Mouse (Mus musculus) lung, embryonic 14.5 days (tissue): ENCODE measurements around the gene Bahcc1. TPM values are rescaled to one million over a fixed set of nuclear protein-coding genes. Genes with fewer than 3 reads are reported as not detected.

Experiments used
- ATAC-seq: fragments of 200-750 bp; cut with Nextera tagmentation; 2 replicates; pipeline ENCODE4 v1.8.0; 2017; ENCODE audit warnings: mild to moderate bottlenecking, moderate TSS enrichment, moderate library complexity; ENCODE audit not compliant: insufficient read depth
- DNase-seq: peaks from one replicate; pipeline ENCODE4 v3.0.0-alpha.2; 2015
- H3K27ac ChIP-seq: fragments of 300-500 bp; sonication (generic); 2 replicates; pipeline ENCODE4 v1.5.1; 2014; ENCODE audit warnings: low read depth, mild to moderate bottlenecking, moderate library complexity
- H3K27me3 ChIP-seq: fragments of 300-500 bp; sonication (generic); 2 replicates; pipeline ENCODE4 v1.6.1; 2014; ENCODE audit warnings: low read length, control low read depth; ENCODE audit not compliant: insufficient read depth
- H3K36me3 ChIP-seq: fragments of 300-500 bp; sonication (generic); 2 replicates; pipeline ENCODE4 v1.6.1; 2014; ENCODE audit warnings: control low read depth; ENCODE audit not compliant: insufficient read depth
- H3K4me1 ChIP-seq: fragments of 300-500 bp; sonication (generic); 2 replicates; pipeline ENCODE4 v1.6.1; 2014; ENCODE audit warnings: antibody characterized with exemption, control low read depth; ENCODE audit not compliant: insufficient read depth
- H3K4me2 ChIP-seq: fragments of 300-500 bp; sonication (generic); 2 replicates; pipeline ENCODE4 v1.6.1; 2014; ENCODE audit warnings: mild to moderate bottlenecking
- H3K4me3 ChIP-seq: fragments of 300-500 bp; sonication (generic); 2 replicates; pipeline ENCODE4 v1.5.1; 2014; ENCODE audit warnings: low read depth, low read length
- H3K9ac ChIP-seq: fragments of 300-500 bp; sonication (generic); 2 replicates; pipeline ENCODE4 v1.6.1; 2014
- H3K9me3 ChIP-seq: fragments of 300-500 bp; sonication (generic); 2 replicates; pipeline ENCODE4 v1.6.1; 2016; ENCODE audit warnings: low read depth, low read length, control low read depth
- CTCF ChIP-seq: IDR thresholded peaks from 2 replicates; pipeline ENCODE4 v1.5.1; 2016; ENCODE audit warnings: antibody characterized with exemption, low read depth
- WGBS: fragments of 180-500 bp; shearing (Covaris S2); extraction: QIAGEN DNeasy Blood & Tissue Kit; methylation state at CpG from one replicate; pipeline ENCODE4 v1.1.7; 2014; 5-methylcytosine and 5-hydroxymethylcytosine counted together
- polyA plus RNA-seq: library from polyadenylated mRNA; unstranded; fragments of >200 nt; fragmentation: Nextera tagmentation; extraction: Ambion mirVana; gene quantifications from 2 replicates; pipeline ENCODE4 v1.2.1, GENCODE M21; 2014

The Bahcc1 gene
- polyA plus RNA-seq, 1 experiment from 2014 or later: 14.3 TPM

GRCm38 (mm10) chr11:120298441-120299141 is 65.8 kb downstream of the Bahcc1 start:
- Histone ChIP-seq H3K9ac (no peak overlapping the region), H3K4me3 (no peak overlapping the region), H3K36me3 (no peaks in the 10 kb centered on the region), H3K27ac (no peak overlapping the region), H3K27me3 (no peaks in the 10 kb centered on the region), H3K4me2 (no peak overlapping the region), H3K4me1 (no peaks in the 10 kb centered on the region), H3K9me3 (no peaks in the 10 kb centered on the region)
- no peak for TF ChIP-seq CTCF
- WGBS: 70% methylated on average over 4 of the region's 4 CpGs
- ATAC-seq (no peak), DNase-seq (no peak)

DNA sequence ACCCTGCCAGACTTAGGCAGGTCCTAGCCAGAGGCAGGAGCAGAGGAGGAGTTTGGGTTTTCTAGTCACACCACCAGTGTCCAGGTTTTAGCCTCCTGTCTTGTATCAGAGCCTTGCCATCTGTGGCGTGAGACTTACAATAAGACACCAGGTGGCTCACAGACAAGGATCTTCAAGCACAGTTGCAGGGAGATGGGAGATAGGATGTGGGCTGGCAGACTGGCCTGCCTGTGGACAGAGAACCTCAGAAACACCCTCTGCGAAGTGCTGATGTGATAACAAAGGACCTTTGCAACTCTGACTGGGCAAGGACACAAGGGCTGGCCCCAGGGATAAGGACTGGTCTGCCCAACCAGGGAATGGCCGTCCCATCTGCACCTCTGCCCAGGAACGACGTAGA is 66.7 kb downstream of the Bahcc1 start:
- 47% methylated on average over 5 of the region's 5 CpGs for WGBS
- peaks cover 8% of the 10 kb centered on the region for H3K4me1 ChIP-seq
- no peak for TF ChIP-seq CTCF

DNA sequence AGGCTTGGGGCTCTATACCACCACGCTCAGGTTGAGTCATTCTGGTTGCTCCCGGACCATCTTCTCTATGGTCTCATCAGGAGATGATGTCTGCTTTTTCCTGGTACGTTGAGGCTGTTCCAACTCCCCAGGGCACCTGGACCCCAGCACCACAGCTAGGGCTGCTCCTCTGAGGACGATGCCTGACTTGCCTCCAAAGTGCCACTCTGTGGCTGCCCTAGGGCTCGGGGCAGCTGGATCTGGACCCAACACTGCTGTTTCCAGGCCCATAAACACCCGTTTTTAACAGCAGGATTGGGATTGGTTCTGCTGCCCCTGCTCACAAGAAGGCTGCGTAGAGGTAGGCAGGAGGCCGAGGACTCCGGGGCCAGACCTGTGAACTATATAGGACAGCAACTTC is 70.4 kb downstream of the Bahcc1 start:
- no peak for TF ChIP-seq CTCF
- Histone ChIP-seq H3K4me1 (peaks cover 25% of the 10 kb centered on the region), H3K4me2 (peak overlapping the region; percentile 76; the same call in 1 of the 2 replicates), H3K27ac (no peak overlapping the region), H3K4me3 (no peak overlapping the region), H3K36me3 (no peaks in the 10 kb centered on the region), H3K27me3 (no peaks in the 10 kb centered on the region), H3K9me3 (no peaks in the 10 kb centered on the region), H3K9ac (no peak overlapping the region)
- WGBS: 91% methylated on average over 9 of the region's 9 CpGs
- ATAC-seq: no peak
- no peak for DNase-seq

More for the DNA sequence above, 66.7 kb downstream of the Bahcc1 start:
- Histone ChIP-seq H3K4me2 (no peak overlapping the region), H3K36me3 (no peaks in the 10 kb centered on the region), H3K27ac (no peak overlapping the region), H3K9ac (no peak overlapping the region), H3K9me3 (no peaks in the 10 kb centered on the region), H3K4me3 (no peak overlapping the region), H3K27me3 (no peaks in the 10 kb centered on the region)
- no peak for DNase-seq
- no peak for ATAC-seq

- DNase-seq (no peak), ATAC-seq (no peak)
- Histone ChIP-seq H3K4me2 (peak overlapping the region; percentile 76; the same call in 1 of the 2 replicates), H3K27ac (no peak overlapping the region), H3K4me1 (peaks cover 28% of the 10 kb centered on the region), H3K27me3 (peaks cover 2% of the 10 kb centered on the region; the same call in 1 of the 2 replicates), H3K9me3 (no peaks in the 10 kb centered on the region), H3K4me3 (no peak overlapping the region), H3K36me3 (no peaks in the 10 kb centered on the region), H3K9ac (peak overlapping the region; percentile 18)
- no peak for TF ChIP-seq CTCF
- WGBS: 84% methylated on average over 21 of the region's 21 CpGs
These were observed 71.0 kb downstream of the Bahcc1 start for GRCm38 (mm10) chr11:120303559-120304349.

DNA sequence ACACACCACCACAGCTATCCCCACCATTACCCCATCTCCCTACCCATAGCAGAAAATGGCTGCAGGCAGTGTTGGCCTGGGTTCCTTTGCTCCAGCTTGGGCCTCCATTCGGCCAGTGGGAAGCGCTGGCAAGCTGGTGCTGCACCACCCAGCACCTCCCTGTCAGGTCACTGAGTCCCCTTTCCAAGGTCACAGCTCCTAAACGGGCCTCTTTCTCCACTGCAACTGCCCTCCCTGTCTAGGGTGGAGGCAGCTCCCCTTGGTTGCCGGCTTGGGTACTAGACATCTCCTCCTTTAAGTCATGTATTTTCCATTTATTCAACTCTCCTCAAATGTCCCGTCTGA is 71.6 kb downstream of the Bahcc1 start:
- DNase-seq (no peak), ATAC-seq (no peak)
- H3K27ac ChIP-seq: no peak overlapping the region

DNA sequence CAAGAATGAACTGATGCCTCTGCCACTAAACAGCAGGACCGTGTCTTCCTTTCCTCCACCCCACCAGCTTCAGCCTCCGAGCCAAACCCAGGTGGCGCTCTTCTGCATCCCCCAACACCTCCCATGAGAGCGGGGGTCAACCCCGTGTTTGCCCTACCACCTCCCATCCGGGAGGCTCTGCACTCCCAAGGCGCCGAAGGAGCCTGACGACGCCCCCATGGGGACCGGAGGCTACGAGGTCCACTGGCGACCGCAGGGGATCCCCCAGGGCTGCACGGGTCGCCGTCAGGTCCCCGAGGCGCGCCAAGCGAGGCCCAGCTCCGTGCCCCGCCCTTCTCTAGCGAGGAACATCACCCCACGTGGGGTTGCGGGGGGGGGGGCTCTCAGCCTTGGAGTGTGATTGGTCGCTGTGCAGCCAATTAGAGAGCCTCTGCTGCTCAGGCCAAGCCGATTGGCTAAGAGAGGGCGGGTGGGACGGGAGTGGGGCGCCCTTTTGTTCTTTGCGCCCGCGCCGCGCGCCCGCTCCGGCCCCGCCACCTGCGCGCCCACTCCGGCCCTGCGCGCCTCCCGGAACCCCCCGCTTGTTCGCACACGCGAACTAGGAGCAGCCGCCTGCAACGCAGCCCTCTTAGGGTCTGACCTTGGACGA is 72.3 kb downstream of the Bahcc1 start:
- peak overlapping the region; percentile 83 for H3K27ac ChIP-seq
- H3K4me3 ChIP-seq: peak overlapping the region; percentile 45
- H3K4me1 ChIP-seq: peaks cover 28% of the 10 kb centered on the region
- peak overlapping the region; percentile 76 for H3K4me2 ChIP-seq
- ATAC-seq: peak; percentile 92
- H3K27me3 ChIP-seq: peaks cover 7% of the 10 kb centered on the region; the same call in 1 of the 2 replicates
- DNase-seq: peak; percentile 96
- H3K36me3 ChIP-seq: no peaks in the 10 kb centered on the region
- H3K9me3 ChIP-seq: no peaks in the 10 kb centered on the region
- under 1% methylated on average over 53 of the region's 53 CpGs for WGBS
- peak; percentile 70 for TF ChIP-seq CTCF
- peak overlapping the region; percentile 61 for H3K9ac ChIP-seq

More for the DNA sequence above, 71.6 kb downstream of the Bahcc1 start:
- Histone ChIP-seq H3K27me3 (peaks cover 7% of the 10 kb centered on the region; the same call in 1 of the 2 replicates), H3K4me1 (peaks cover 28% of the 10 kb centered on the region), H3K9me3 (no peaks in the 10 kb centered on the region), H3K9ac (peak overlapping the region; percentile 18; the same call in 1 of the 2 replicates), H3K4me3 (peak overlapping the region; percentile 45), H3K36me3 (no peaks in the 10 kb centered on the region), H3K4me2 (peak overlapping the region; percentile 76)
- 26% methylated on average over 5 of the region's 5 CpGs for WGBS
- no peak for TF ChIP-seq CTCF
